Mouse (Mus musculus): ENCODE measurements around the gene Mknk2.

DNA sequence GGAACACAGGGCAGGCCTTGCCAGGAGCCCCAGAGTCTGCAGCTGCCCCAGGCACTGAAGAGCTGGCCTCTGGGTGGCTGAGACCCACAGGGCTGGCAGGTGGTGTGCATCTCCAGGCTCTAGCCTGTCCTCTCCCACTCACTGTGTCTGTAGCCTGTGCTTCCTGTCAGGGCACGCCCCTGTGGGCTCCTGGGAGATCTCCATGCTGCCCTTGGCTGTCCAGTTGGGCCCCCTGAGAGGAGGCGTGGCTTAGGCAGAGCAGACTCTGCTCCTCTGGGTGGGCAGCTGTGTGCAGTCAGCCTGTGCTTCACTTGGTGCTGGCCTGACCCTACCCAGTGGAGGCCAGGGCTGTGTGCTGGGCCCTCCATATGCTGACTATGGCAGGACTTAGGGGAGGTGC, 50.2 kb downstream of the Mknk2 start:
- TF ChIP-seq CTCF (IDR thresholded peaks at IDR 0.05; ENCODE audit: low read depth) (no peak), EP300 (IDR thresholded peaks at IDR 0.05; ENCODE audit: low read depth) (no peak)

All from liver, postnatal 0 days (tissue).